Mouse (Mus musculus): ENCODE results near the gene Wnt2. TPM values are rescaled to one million over a fixed set of nuclear protein-coding genes. Genes with fewer than 3 reads are reported as not detected.

Gene Wnt2
- polyA plus RNA-seq, 1 experiment from 2014 or later: 7.0 TPM

GRCm38 (mm10) chr6:17991625-17992024 lies 38.8 kb downstream of the Wnt2 start:
- H3K4me2 ChIP-seq (ENCODE audit: low read depth, low read length): no peak overlapping the region
- H3K4me3 ChIP-seq (ENCODE audit: low read depth, low read length): no peak overlapping the region
- no peaks in the 10 kb centered on the region for H3K9me3 ChIP-seq (ENCODE audit: control insufficient read depth, low read length)
- ATAC-seq (ENCODE audit: low read depth): no peak
- H3K9ac ChIP-seq (ENCODE audit: low read depth, low read length): no peak overlapping the region
- no peak overlapping the region for H3K27ac ChIP-seq (replicated peaks; ENCODE audit: low read depth, low read length)
- no peaks in the 10 kb centered on the region for H3K4me1 ChIP-seq (ENCODE audit: control insufficient read depth, insufficient read depth, low read length)
- no peaks in the 10 kb centered on the region for H3K27me3 ChIP-seq (replicated peaks; ENCODE audit: control insufficient read depth, insufficient read depth, low read length)
- 64% methylated on average over 7 of the region's 7 CpGs for WGBS
- H3K36me3 ChIP-seq (ENCODE audit: control insufficient read depth, insufficient read depth, low read length): no peaks in the 10 kb centered on the region
- no peak for DNase-seq (ENCODE audit: low spot score)

GRCm38 (mm10) chr6:17990173-17991028 lies 40.0 kb downstream of the Wnt2 start:
- Histone ChIP-seq H3K4me2 (ENCODE audit: low read depth, low read length) (no peak overlapping the region), H3K4me3 (ENCODE audit: low read depth, low read length) (no peak overlapping the region), H3K9me3 (ENCODE audit: control insufficient read depth, low read length) (no peaks in the 10 kb centered on the region), H3K36me3 (ENCODE audit: control insufficient read depth, insufficient read depth, low read length) (no peaks in the 10 kb centered on the region), H3K27ac (replicated peaks; ENCODE audit: low read depth, low read length) (no peak overlapping the region), H3K9ac (ENCODE audit: low read depth, low read length) (no peak overlapping the region), H3K4me1 (ENCODE audit: control insufficient read depth, insufficient read depth, low read length) (no peaks in the 10 kb centered on the region), H3K27me3 (replicated peaks; ENCODE audit: control insufficient read depth, insufficient read depth, low read length) (no peaks in the 10 kb centered on the region)
- ATAC-seq (ENCODE audit: low read depth) (no peak), DNase-seq (ENCODE audit: low spot score) (no peak)
- 93% methylated on average over 9 of the region's 9 CpGs for WGBS

- Histone ChIP-seq H3K27ac (replicated peaks; ENCODE audit: low read depth, low read length) (no peak overlapping the region), H3K27me3 (replicated peaks; ENCODE audit: control insufficient read depth, insufficient read depth, low read length) (no peaks in the 10 kb centered on the region), H3K4me1 (ENCODE audit: control insufficient read depth, insufficient read depth, low read length) (no peaks in the 10 kb centered on the region), H3K36me3 (ENCODE audit: control insufficient read depth, insufficient read depth, low read length) (no peaks in the 10 kb centered on the region), H3K4me2 (ENCODE audit: low read depth, low read length) (no peak overlapping the region), H3K4me3 (ENCODE audit: low read depth, low read length) (no peak overlapping the region), H3K9me3 (ENCODE audit: control insufficient read depth, low read length) (no peaks in the 10 kb centered on the region), H3K9ac (ENCODE audit: low read depth, low read length) (no peak overlapping the region)
- DNase-seq (ENCODE audit: low spot score) (no peak), ATAC-seq (ENCODE audit: low read depth) (no peak)
- WGBS: 45% methylated on average over 1 of the region's 1 CpGs
Measured at GRCm38 (mm10) chr6:17979361-17979760, 51.0 kb downstream of the Wnt2 start.

- Histone ChIP-seq H3K4me2 (ENCODE audit: low read depth, low read length) (no peak overlapping the region), H3K27ac (replicated peaks; ENCODE audit: low read depth, low read length) (no peak overlapping the region), H3K4me3 (ENCODE audit: low read depth, low read length) (no peak overlapping the region), H3K36me3 (ENCODE audit: control insufficient read depth, insufficient read depth, low read length) (no peaks in the 10 kb centered on the region), H3K4me1 (ENCODE audit: control insufficient read depth, insufficient read depth, low read length) (no peaks in the 10 kb centered on the region), H3K9me3 (ENCODE audit: control insufficient read depth, low read length) (no peaks in the 10 kb centered on the region), H3K27me3 (replicated peaks; ENCODE audit: control insufficient read depth, insufficient read depth, low read length) (no peaks in the 10 kb centered on the region), H3K9ac (ENCODE audit: low read depth, low read length) (no peak overlapping the region)
- ATAC-seq (ENCODE audit: low read depth) (no peak), DNase-seq (ENCODE audit: low spot score) (no peak)
- WGBS: 83% methylated on average over 3 of the region's 3 CpGs
Measured at GRCm38 (mm10) chr6:17978881-17979280, 51.5 kb downstream of the Wnt2 start.

GRCm38 (mm10) chr6:17978324-17978723 lies 52.1 kb downstream of the Wnt2 start:
- Histone ChIP-seq H3K27ac (replicated peaks; ENCODE audit: low read depth, low read length) (no peak overlapping the region), H3K4me1 (ENCODE audit: control insufficient read depth, insufficient read depth, low read length) (no peaks in the 10 kb centered on the region), H3K4me3 (ENCODE audit: low read depth, low read length) (no peak overlapping the region), H3K27me3 (replicated peaks; ENCODE audit: control insufficient read depth, insufficient read depth, low read length) (no peaks in the 10 kb centered on the region), H3K36me3 (ENCODE audit: control insufficient read depth, insufficient read depth, low read length) (no peaks in the 10 kb centered on the region), H3K9ac (ENCODE audit: low read depth, low read length) (no peak overlapping the region), H3K4me2 (ENCODE audit: low read depth, low read length) (no peak overlapping the region), H3K9me3 (ENCODE audit: control insufficient read depth, low read length) (no peaks in the 10 kb centered on the region)
- DNase-seq (ENCODE audit: low spot score) (no peak), ATAC-seq (ENCODE audit: low read depth) (no peak)
- WGBS: 76% methylated on average over 5 of the region's 5 CpGs

GRCm38 (mm10) chr6:17977165-17977564 lies 53.2 kb downstream of the Wnt2 start:
- Histone ChIP-seq H3K27ac (replicated peaks; ENCODE audit: low read depth, low read length) (no peak overlapping the region), H3K4me1 (ENCODE audit: control insufficient read depth, insufficient read depth, low read length) (no peaks in the 10 kb centered on the region), H3K36me3 (ENCODE audit: control insufficient read depth, insufficient read depth, low read length) (no peaks in the 10 kb centered on the region), H3K4me2 (ENCODE audit: low read depth, low read length) (no peak overlapping the region), H3K9ac (ENCODE audit: low read depth, low read length) (no peak overlapping the region), H3K4me3 (ENCODE audit: low read depth, low read length) (no peak overlapping the region), H3K27me3 (replicated peaks; ENCODE audit: control insufficient read depth, insufficient read depth, low read length) (no peaks in the 10 kb centered on the region), H3K9me3 (ENCODE audit: control insufficient read depth, low read length) (no peaks in the 10 kb centered on the region)
- 46% methylated on average over 1 of the region's 1 CpGs for WGBS
- ATAC-seq (ENCODE audit: low read depth) (no peak), DNase-seq (ENCODE audit: low spot score) (no peak)

- peak; percentile 36 for DNase-seq (ENCODE audit: low spot score)
- WGBS: 69% methylated on average over 3 of the region's 3 CpGs
Measured at GRCm38 (mm10) chr6:17974416-17974815, 56.0 kb downstream of the Wnt2 start.

GRCm38 (mm10) chr6:17971393-17971792 lies 59.0 kb downstream of the Wnt2 start:
- H3K27me3 ChIP-seq (replicated peaks; ENCODE audit: control insufficient read depth, insufficient read depth, low read length): no peaks in the 10 kb centered on the region
- H3K27ac ChIP-seq (replicated peaks; ENCODE audit: low read depth, low read length): no peak overlapping the region
- H3K4me1 ChIP-seq (ENCODE audit: control insufficient read depth, insufficient read depth, low read length): no peaks in the 10 kb centered on the region
- no peak overlapping the region for H3K4me3 ChIP-seq (ENCODE audit: low read depth, low read length)
- H3K4me2 ChIP-seq (ENCODE audit: low read depth, low read length): no peak overlapping the region
- H3K9me3 ChIP-seq (ENCODE audit: control insufficient read depth, low read length): no peaks in the 10 kb centered on the region
- DNase-seq (ENCODE audit: low spot score) (no peak), ATAC-seq (ENCODE audit: low read depth) (no peak)
- no peaks in the 10 kb centered on the region for H3K36me3 ChIP-seq (ENCODE audit: control insufficient read depth, insufficient read depth, low read length)
- no peak overlapping the region for H3K9ac ChIP-seq (ENCODE audit: low read depth, low read length)

More at GRCm38 (mm10) chr6:17974416-17974815, 56.0 kb downstream of the Wnt2 start:
- no peak overlapping the region for H3K9ac ChIP-seq (ENCODE audit: low read depth, low read length)
- H3K4me3 ChIP-seq (ENCODE audit: low read depth, low read length): no peak overlapping the region
- H3K27me3 ChIP-seq (replicated peaks; ENCODE audit: control insufficient read depth, insufficient read depth, low read length): no peaks in the 10 kb centered on the region
- H3K36me3 ChIP-seq (ENCODE audit: control insufficient read depth, insufficient read depth, low read length): no peaks in the 10 kb centered on the region
- no peak overlapping the region for H3K27ac ChIP-seq (replicated peaks; ENCODE audit: low read depth, low read length)
- no peak overlapping the region for H3K4me2 ChIP-seq (ENCODE audit: low read depth, low read length)
- no peaks in the 10 kb centered on the region for H3K9me3 ChIP-seq (ENCODE audit: control insufficient read depth, low read length)
- no peak for ATAC-seq (ENCODE audit: low read depth)
- no peaks in the 10 kb centered on the region for H3K4me1 ChIP-seq (ENCODE audit: control insufficient read depth, insufficient read depth, low read length)

- Histone ChIP-seq H3K9ac (ENCODE audit: low read depth, low read length) (no peak overlapping the region), H3K36me3 (ENCODE audit: control insufficient read depth, insufficient read depth, low read length) (no peaks in the 10 kb centered on the region), H3K27ac (replicated peaks; ENCODE audit: low read depth, low read length) (no peak overlapping the region), H3K27me3 (replicated peaks; ENCODE audit: control insufficient read depth, insufficient read depth, low read length) (no peaks in the 10 kb centered on the region), H3K4me2 (ENCODE audit: low read depth, low read length) (no peak overlapping the region), H3K4me3 (ENCODE audit: low read depth, low read length) (no peak overlapping the region), H3K9me3 (ENCODE audit: control insufficient read depth, low read length) (no peaks in the 10 kb centered on the region), H3K4me1 (ENCODE audit: control insufficient read depth, insufficient read depth, low read length) (no peaks in the 10 kb centered on the region)
- 83% methylated on average over 1 of the region's 1 CpGs for WGBS
- no peak for DNase-seq (ENCODE audit: low spot score)
- no peak for ATAC-seq (ENCODE audit: low read depth)
Measured at GRCm38 (mm10) chr6:17969815-17970214, 60.6 kb downstream of the Wnt2 start.
